Mouse (Mus musculus) urinary bladder, postnatal 14 days (tissue): ENCODE data around the gene Amd2.

ENCODE experiments used
- DNase-seq: peaks from one replicate; pipeline ENCODE4 v3.0.0; 2021; ENCODE audit warnings: low spot score

Amd2 gene

GRCm38 (mm10) chr10:35711792-35712191, at the start of gene Amd2:
Gene Amd2 (minus strand): TSS chr10:35711892.
- DNase-seq: no peak

GRCm38 (mm10) chr10:35761280-35761679, 49.6 kb upstream of the Amd2 start:
- no peak for DNase-seq

- no peak for DNase-seq
Measured at GRCm38 (mm10) chr10:35737639-35738038, 25.9 kb upstream of the Amd2 start.

GRCm38 (mm10) chr10:35714266-35714665, 2.6 kb upstream of the Amd2 start:
- no peak for DNase-seq
